Mouse (Mus musculus): Measurements from ENCODE around the gene Pum1. TPM values are rescaled to one million over a fixed set of nuclear protein-coding genes. Genes with fewer than 3 reads are reported as not detected.

Pum1 gene
- polyA plus RNA-seq, 1 experiment from 2014 or later, result 103 TPM

DNA sequence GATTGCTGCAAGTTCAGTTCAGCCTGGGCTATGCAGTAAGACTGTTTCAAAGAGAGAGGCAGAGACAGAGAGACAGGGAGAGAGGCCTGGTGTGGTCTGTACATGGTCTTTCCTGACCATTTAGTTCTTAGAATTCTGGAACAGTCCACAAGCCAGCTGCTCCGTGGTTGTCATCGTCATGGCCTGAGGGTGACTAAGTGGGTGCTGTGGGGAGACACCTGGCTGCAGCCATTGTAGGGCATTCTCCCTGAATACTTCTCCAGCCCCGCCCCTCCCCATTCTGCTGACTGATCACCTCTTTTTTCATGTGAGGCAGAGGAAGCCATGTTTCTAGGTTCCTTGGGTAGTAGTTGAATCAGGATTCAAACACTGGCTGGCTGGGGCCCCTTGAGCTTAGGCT lies 156.7 kb downstream of the Pum1 start:
- no peak overlapping the region for H3K4me2 ChIP-seq
- DNase-seq (ENCODE audit: low spot score, missing footprints) (no peak), ATAC-seq (ENCODE audit: low FRiP score) (no peak)
- H3K4me1 ChIP-seq (ENCODE audit: control insufficient read depth, insufficient read depth, low read length), result no peaks in the 10 kb centered on the region
- no peak overlapping the region for H3K9ac ChIP-seq (ENCODE audit: low read length)
- H3K4me3 ChIP-seq (ENCODE audit: low read depth, low read length), result no peak overlapping the region
- peaks cover 2% of the 10 kb centered on the region; the same call in 1 of the 2 replicates for H3K36me3 ChIP-seq (ENCODE audit: control insufficient read depth, insufficient read depth, low read length)
- no peaks in the 10 kb centered on the region for H3K27me3 ChIP-seq (ENCODE audit: control insufficient read depth, insufficient read depth, low read length)
- WGBS, result 83% methylated on average over 3 of the region's 3 CpGs
- H3K27ac ChIP-seq (ENCODE audit: low read depth, low read length), result no peak overlapping the region
- H3K9me3 ChIP-seq (ENCODE audit: control insufficient read depth, low read length), result no peaks in the 10 kb centered on the region

GRCm38 (mm10) chr4:130820594-130821255 lies 157.6 kb downstream of the Pum1 start:
- no peak overlapping the region for H3K4me2 ChIP-seq
- H3K9me3 ChIP-seq (ENCODE audit: control insufficient read depth, low read length), result no peaks in the 10 kb centered on the region
- ATAC-seq (ENCODE audit: low FRiP score) (no peak), DNase-seq (ENCODE audit: low spot score, missing footprints) (no peak)
- no peak overlapping the region for H3K9ac ChIP-seq (ENCODE audit: low read length)
- WGBS, result 85% methylated on average over 7 of the region's 7 CpGs
- no peaks in the 10 kb centered on the region for H3K4me1 ChIP-seq (ENCODE audit: control insufficient read depth, insufficient read depth, low read length)
- H3K36me3 ChIP-seq (ENCODE audit: control insufficient read depth, insufficient read depth, low read length), result peaks cover 2% of the 10 kb centered on the region; the same call in 1 of the 2 replicates
- H3K4me3 ChIP-seq (ENCODE audit: low read depth, low read length), result no peak overlapping the region
- no peak overlapping the region for H3K27ac ChIP-seq (ENCODE audit: low read depth, low read length)
- no peaks in the 10 kb centered on the region for H3K27me3 ChIP-seq (ENCODE audit: control insufficient read depth, insufficient read depth, low read length)

GRCm38 (mm10) chr4:130828851-130829673 lies 165.9 kb downstream of the Pum1 start:
- Histone ChIP-seq H3K9ac (ENCODE audit: low read length) (no peak overlapping the region), H3K4me1 (ENCODE audit: control insufficient read depth, insufficient read depth, low read length) (peaks cover 8% of the 10 kb centered on the region), H3K4me3 (ENCODE audit: low read depth, low read length) (no peak overlapping the region), H3K9me3 (ENCODE audit: control insufficient read depth, low read length) (no peaks in the 10 kb centered on the region), H3K36me3 (ENCODE audit: control insufficient read depth, insufficient read depth, low read length) (no peaks in the 10 kb centered on the region; the same call in 1 of the 2 replicates), H3K27me3 (ENCODE audit: control insufficient read depth, insufficient read depth, low read length) (no peaks in the 10 kb centered on the region), H3K4me2 (peak overlapping the region; percentile 29), H3K27ac (ENCODE audit: low read depth, low read length) (no peak overlapping the region)
- ATAC-seq (ENCODE audit: low FRiP score) (peak; percentile 58; the same call in 1 of the 2 replicates), DNase-seq (ENCODE audit: low spot score, missing footprints) (peak; percentile 87)
- WGBS, result 10% methylated on average over 18 of the region's 18 CpGs

Other genes starting within 250 kb of the Pum1 start
- gene Nkain1, start 89.1 kb upstream of the Pum1 start, polyA plus RNA-seq (2014; fragmentation: Nextera tagmentation; extraction: Ambion mirVana), result 18.7 and 21.4 TPM in 2 replicates
- gene Sdc3, start 129.2 kb downstream of the Pum1 start, polyA plus RNA-seq (2014; fragmentation: Nextera tagmentation; extraction: Ambion mirVana), result 12.1 and 13.6 TPM in 2 replicates
- gene Laptm5, start 249.8 kb downstream of the Pum1 start, polyA plus RNA-seq (2014; fragmentation: Nextera tagmentation; extraction: Ambion mirVana), result 22.0 and 27.3 TPM in 2 replicates

All from midbrain, embryonic 11.5 days (tissue).